Mouse (Mus musculus) CD4-positive, CD25-positive, alpha-beta regulatory T cell, adult 2 months (primary cell): ENCODE measurements around the gene Opa3.
A peak's percentile ranks its signal among the peaks of the same experiment; 100 is the strongest.

ENCODE experiments used
- DNase-seq: peaks from one replicate; pipeline ENCODE4 v3.0.0-alpha.2; 2012; ENCODE audit warnings: low read depth, low spot score

Opa3 gene

GRCm38 (mm10) chr7:19281680-19282304 lies 53.7 kb downstream of the Opa3 start:
- peak; percentile 84 for DNase-seq

- peak; percentile 87 for DNase-seq
Measured at GRCm38 (mm10) chr7:19282385-19282784, 54.3 kb downstream of the Opa3 start, which contains the start of gene Rtn2. TSS of gene Rtn2 (plus strand) at chr7:19282624.

- DNase-seq, result peak; percentile 73
Measured at GRCm38 (mm10) chr7:19282791-19283405, 54.8 kb downstream of the Opa3 start.

- no peak for DNase-seq
Measured at GRCm38 (mm10) chr7:19283406-19283804, 55.3 kb downstream of the Opa3 start.

- peak; percentile 80 for DNase-seq
Measured at GRCm38 (mm10) chr7:19284763-19285162, 56.6 kb downstream of the Opa3 start.

- DNase-seq, result no peak
Measured at GRCm38 (mm10) chr7:19290969-19291596, 62.9 kb downstream of the Opa3 start.

- DNase-seq, result peak; percentile 94
Measured at GRCm38 (mm10) chr7:19295503-19296185, 67.5 kb downstream of the Opa3 start.

GRCm38 (mm10) chr7:19297034-19297433 lies 68.9 kb downstream of the Opa3 start:
- peak; percentile 47 for DNase-seq

- no peak for DNase-seq
Measured at GRCm38 (mm10) chr7:19297794-19298193, 69.7 kb downstream of the Opa3 start.

GRCm38 (mm10) chr7:19299194-19299593 lies 71.1 kb downstream of the Opa3 start:
- peak; percentile 76 for DNase-seq

- DNase-seq, result peak; percentile 93
Measured at GRCm38 (mm10) chr7:19300501-19301421, 72.6 kb downstream of the Opa3 start.

- peak; percentile 54 for DNase-seq
Measured at GRCm38 (mm10) chr7:19301461-19302263, 73.5 kb downstream of the Opa3 start.

GRCm38 (mm10) chr7:19302264-19303045 lies 74.3 kb downstream of the Opa3 start:
- peak; percentile 71 for DNase-seq

- DNase-seq, result peak; percentile 71
Measured at GRCm38 (mm10) chr7:19303046-19303305, 74.8 kb downstream of the Opa3 start.

GRCm38 (mm10) chr7:19303770-19304169 lies 75.6 kb downstream of the Opa3 start:
- peak; percentile 91 for DNase-seq

GRCm38 (mm10) chr7:19304501-19305412 lies 76.6 kb downstream of the Opa3 start:
- peak; percentile 66 for DNase-seq

- DNase-seq, result peak; percentile 60
Measured at GRCm38 (mm10) chr7:19305413-19305735, 77.2 kb downstream of the Opa3 start.
